Mouse (Mus musculus) right cerebral cortex, adult 18-20 months (tissue): ENCODE results near the gene Matn1.
A peak's percentile ranks its signal among the peaks of the same experiment; 100 is the strongest.

Experiments
- DNase-seq: peaks from one replicate; pipeline ENCODE4 v3.0.0; 2022; ENCODE audit warnings: mixed read lengths

Gene Matn1

DNA sequence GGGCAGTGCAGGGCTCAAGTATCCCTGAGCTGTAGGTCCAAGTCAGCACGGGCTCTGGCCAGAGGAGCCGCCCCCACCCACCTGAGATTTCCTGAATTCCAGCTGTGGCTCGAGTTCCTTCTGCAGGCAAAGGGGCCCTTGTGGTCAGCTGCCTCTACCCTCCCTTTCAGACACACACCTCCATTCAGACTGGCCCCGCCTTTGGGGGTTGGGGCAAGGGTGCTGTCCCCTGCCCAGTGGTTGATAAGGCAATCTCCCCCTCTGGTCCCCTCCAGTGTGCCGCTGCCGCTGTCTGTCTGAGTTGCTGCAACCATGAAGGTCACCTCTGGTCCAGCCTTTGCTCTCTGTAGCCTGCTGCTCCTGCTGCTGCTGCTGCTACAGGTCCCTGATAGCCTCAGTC lies at the start of gene Matn1:
Gene Matn1, plus strand, starts transcription at position 274 of the 400 bp plus-strand sequence.
- no peak for DNase-seq

DNA sequence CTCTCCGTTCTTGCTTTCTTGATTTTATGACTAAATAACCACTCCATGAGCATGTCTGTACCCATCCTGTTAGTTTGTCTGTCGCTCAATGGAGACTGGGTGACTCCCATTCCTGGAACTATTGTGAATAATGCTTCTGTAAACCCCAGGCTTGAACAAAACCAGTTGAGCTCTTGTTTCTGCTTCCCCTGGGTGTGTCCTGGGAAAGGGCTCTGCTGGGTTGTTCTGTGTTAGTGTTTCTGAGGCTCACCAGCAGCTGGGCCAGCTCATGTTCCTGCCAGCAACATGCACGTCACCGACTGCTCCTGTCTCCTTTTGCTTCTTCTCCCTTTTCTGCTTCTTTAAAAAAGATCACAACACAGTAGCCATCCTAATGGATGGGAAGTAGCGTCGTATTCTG lies 48.5 kb upstream of the Matn1 start:
- no peak for DNase-seq

DNA sequence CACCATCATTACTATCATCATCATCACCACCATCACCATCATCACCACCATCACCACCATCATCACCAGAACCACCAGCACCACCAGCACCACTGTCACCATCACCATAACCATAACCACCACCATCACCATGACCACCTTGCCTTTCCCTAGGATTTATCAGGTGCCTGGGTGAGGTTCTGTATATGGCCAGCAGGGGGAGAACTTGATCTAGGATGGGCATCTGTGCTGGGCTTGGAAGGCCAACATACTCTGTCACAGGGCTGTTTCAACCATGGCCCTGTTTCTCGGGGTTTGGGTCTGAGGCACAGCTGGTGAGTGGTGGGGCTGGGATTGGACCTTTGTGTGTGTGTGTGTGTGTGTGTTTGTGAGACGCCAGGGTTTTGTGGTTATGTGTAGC lies 47.8 kb upstream of the Matn1 start:
- DNase-seq, result peak; percentile 26

DNA sequence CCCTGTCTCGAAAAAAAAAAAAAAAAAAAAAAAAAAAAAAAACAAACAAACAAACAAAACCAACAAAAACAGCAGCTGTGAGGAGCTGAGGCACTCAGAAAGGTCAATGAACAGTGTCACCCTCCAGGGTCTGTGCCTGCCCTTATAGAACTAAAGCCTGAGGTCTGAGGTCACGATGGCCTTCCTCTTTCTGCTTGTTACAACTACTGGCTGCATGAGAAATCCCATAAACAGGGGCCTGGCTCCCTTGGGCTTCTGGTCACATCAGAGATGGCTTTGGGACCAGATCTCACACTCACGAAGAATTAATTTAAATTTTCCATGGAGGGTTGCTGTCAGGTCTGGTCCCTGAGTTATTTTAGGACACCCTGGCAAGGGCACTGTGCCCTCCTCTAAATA lies 44.8 kb upstream of the Matn1 start:
- DNase-seq, result no peak

DNA sequence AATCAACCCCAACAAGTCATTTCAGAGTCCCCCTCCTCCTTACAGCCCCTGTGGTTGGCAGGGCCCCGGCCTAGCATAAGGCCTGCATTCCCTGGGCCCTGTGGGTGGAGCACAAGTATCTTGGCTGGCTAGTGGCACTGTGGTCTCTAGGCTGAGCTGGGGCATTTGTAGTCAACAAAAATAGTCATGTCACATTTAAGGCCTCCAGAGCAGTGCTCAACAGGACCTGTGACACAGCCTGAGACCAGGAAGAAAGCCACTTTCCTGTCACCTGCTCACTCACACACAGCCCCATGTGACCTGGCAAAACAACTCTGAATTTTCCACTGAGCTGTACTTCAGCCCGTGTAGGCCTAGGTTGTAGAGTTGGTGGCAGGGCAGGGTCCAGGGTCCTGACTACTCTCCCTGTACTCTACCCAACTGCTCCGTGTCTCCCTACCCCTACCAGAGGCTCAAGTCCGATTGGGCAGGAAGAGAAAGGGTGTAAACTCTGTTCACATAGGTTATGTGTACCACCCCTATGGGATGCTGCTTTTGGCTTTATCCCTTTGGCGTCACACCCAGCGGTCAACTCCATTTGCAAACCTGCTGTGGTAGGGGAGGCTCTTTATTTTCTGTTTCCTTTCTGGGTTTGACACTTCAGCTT lies 44.3 kb upstream of the Matn1 start:
- DNase-seq, result no peak

DNA sequence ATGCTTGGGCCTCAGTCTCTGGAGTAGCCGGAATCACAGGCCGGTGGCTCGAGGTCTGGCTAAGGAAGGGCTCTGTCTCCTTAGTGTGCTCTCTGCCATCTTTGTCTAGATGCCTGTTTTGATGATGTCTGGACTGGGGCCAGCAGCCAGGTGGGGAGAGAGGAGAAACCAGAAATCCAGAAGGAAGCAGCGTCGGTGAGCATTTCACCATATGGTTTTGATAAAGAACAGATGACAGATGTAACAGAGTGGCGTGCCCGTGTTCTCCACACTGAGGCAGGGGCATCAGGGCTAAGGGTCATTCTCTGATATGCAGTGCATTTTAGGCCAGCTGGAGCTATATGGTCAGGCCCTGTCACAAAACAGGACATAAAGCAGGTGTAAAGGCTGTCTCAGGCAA lies 43.4 kb upstream of the Matn1 start:
- no peak for DNase-seq

DNA sequence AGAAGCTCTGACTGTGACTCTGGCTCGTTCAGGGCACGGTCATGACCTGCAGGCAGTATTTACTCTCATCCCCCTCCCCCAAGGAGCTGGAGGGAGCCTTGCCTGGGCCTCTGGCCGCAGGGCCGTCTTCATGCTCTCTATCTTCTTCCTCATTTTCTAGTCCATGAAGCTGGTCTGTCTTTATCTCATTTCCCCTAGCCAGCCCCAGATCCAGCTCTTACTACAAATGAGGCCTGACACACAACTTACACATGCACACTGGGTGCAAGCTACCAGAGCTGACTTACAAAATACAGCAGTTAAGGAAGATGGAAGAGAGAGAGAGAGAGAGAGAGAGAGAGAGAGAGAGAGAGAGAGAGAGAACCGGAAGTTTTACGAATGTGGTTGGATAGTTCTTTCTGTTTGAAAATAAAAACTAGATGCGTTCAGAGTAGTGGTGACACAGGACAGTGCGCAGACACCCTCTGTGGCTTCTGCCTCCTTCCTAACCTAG lies 41.9 kb upstream of the Matn1 start:
- no peak for DNase-seq

DNA sequence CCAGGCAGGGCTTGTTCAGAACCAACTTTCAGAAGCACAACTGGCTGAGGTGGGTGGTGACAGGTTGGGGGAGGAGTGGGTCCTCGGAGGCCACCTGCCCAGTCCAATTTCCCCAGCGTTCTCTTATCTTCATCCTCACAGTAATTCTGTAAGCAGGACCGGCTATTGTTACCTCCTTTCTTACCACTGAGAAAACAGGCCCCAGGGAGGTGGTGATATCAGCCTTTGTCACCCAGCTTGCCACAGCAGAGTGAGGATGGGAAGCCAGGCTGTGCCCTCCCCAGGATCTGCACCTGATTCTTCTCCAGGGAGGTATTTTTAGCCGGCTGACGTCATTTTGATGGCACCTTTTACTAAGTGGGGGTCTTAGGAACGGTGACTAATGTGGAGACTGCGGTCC lies 39.2 kb upstream of the Matn1 start:
- no peak for DNase-seq

DNA sequence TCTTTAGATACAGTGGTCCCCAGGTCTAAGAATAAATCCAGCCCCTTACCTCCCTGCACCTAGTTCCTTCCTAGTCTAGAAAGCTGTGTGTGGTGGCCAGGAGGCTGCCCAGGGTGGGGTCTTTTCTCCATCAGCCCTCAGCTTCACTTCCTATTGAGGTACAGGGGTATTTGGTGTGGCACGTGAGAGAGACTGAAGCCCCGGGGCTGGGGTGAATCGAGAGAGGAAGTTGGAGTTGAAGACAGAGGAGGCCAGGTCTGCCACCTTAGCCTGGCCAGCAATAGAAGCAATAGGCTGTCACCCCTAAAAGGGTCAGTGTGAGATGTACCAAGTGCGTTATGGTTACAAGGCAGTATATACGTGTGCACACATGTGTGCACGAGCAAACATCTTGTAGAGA lies 38.3 kb upstream of the Matn1 start:
- no peak for DNase-seq

DNA sequence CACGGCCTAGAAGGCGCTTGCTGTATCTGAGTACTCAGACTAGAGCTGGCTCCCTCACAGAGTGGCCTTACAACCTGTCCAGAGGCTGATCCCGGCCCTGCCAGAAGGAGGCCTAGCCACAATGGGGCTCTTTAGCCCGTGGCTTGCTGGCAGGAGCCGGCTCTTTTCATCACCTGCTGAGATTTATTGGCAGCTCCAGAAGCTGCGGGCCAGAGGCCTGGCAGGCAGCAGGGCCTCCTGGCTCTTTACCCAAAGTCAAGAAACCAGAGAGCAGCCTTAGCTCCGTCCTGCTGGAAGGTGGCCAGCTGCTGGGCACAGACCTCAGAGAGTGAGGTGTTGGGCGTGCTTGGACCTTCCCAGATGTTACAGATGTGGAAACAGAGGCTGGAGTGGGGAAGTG lies 37.9 kb upstream of the Matn1 start:
- DNase-seq, result no peak

DNA sequence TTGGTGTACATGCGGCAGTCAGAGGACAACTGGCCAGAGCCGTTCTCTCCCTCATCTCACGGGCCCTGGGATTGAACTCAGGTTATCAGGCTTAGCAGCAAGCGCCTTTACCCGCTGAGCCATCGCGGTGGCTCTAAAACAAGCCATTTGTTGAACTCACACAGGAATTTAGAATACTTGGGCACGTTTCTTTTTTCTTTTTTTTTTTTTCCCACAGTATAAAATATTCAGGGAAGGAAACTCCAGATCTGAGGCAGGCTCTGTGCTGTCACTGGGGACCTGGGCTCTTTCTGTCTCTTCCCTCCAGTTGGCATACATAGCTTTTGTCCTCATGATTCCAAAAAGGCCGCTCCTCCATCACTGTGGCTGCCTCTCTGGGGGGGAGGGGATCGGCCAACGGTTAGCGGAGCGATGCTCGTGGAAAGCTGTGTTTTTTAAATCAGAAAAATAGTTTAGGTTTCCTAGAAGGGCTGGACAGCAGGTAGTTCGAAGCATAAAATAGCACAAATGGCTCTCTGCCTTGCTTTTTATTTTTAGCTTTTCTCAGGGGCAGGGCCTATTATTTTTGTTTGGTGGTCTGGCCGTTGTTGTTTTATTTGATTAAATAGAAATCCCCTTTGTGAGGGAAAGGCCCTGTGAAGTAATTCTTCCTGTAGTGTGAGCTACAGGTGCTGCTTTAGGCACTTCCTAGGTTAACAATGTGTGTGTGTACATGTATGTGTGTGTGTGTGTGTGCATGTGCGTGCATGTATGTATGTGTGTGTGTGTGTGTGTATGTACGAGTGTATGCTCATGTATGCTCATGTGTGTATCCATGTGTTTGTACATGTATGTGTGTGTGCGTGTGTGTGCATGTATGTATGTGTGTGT lies 36.8 kb upstream of the Matn1 start:
- DNase-seq, result no peak

DNA sequence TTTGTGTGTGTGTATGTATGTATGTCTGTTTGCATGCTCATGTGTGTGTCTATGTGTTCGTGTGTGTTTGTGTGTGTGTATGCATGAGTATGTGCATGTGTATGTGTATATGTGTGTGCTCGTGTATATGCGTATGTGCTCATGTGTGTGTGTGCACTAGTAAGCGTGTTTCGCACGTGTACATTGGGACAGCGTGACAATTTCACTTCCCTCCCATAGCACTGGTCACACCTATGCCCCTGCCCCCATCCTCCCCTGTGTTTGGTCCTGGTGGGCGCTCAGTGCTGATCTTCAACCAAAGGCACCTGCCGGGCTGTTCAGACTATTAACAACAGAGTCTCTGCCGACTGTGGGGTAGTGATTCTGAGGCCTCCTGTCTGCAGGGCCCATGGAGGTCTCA lies 36.1 kb upstream of the Matn1 start:
- no peak for DNase-seq

DNA sequence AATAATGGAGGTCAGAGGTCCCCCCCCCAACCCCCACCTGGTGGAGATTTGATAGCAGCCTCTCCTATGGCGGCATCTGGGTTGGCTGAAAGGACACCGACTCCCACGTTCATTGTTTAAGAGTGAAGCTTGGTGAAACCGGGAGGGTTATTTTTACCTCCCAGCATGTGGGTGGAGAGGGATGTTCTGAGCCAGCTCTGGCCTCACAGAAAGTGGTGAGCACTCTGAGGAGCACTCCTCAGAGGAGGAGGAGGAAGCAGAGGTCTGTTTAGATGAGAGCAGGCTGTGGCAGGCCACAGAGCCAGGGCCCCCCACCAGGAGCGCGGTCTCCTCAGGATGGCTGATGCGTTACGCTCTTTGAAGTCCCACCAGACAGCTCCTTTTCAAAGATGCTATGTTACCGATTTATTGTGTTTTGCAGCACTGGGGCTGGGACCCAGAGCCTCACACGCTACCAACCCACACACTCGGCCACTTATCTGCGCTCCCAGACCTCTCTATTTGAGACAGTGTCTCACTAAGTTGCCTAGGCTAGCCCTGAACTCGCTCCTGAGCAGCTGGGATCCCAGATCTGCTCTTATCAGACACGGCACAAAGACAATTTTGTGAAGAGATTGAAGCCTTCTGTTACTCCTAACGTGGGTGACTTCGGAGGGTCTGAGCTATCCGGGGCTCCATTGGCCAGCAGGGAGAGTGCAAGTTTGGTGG lies 34.9 kb upstream of the Matn1 start:
- peak; percentile 81 for DNase-seq

DNA sequence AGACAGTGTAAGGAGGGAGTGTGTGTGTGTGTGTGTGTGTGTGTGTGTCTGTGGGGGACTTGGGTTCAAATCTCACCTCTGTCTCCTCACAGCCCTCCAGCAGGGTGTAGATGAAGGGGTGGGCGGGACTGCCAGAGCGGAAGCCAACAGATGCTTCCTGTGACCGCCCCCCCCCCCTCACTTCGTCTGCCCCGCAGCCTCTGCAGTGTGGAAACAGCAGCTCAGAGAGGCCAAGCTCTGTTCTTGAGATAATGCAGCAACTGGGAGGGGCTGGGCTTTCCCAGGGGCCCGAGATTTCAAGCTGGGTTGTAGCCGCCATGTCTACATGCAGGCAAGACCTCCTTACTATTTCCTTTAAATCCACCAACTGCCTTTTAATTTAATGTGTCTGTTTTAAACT lies 33.5 kb upstream of the Matn1 start:
- no peak for DNase-seq

DNA sequence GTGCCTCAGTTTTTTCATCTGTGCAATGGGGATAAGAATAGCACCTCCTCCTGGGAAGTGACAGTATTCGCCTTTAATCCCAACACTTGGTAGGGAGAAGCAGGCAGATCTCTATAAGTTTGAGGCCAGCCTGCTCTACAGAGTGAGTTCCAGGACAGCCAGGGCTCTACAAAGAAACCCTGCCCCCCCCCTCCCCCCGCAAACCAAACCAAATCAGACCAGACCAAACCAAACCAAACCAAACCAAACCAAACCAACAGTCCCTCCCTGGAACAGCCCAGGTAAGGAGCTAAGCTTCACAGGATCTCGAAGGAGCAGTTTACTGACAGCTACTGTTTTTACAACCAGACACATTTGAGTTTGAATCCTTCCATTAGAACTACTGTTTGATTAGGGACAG lies 31.6 kb upstream of the Matn1 start:
- no peak for DNase-seq

DNA sequence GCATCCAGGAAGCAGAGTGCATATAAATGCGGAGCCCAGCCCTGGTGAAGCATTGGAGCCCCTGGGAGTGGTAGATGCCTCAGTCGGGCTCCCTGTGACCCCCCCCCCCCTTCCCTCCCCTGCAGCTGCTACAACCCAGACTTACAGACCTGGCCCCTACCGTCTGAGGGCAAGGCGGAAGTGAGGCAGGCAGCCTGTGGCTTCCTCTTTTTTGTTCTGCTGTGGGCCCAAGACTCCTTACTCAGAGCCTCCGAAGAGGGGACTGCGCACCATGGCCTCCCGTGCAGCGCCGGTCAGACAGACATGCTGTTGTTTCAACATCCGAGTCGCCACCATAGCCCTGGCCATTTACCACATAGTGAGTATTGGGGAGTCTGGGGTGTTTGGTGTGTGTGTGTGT lies 31.1 kb upstream of the Matn1 start, which contains the start of gene Laptm5:
Gene Laptm5, plus strand, starts transcription at position 49 of the 400 bp plus-strand sequence.
- no peak for DNase-seq

DNA sequence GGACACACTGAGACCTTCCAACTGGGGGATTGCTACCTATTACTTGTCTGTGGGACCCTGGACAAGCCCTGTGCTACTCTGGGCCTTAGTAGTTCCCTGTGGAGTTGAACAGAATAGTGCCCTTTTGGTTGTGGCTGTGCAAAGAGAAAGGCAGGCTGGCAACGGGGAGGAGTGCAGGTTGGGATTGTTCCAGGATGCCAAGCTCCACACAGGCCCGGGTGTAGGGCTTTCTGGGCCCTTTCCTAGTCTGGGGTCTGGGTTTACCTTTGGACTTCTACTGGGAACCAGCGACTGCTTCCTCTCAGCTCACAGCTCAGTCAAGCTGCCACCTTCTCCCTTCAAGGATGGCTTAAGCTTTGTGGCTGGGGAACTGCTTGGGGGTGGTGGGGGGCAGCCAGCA lies 30.7 kb upstream of the Matn1 start:
- DNase-seq, result no peak

DNA sequence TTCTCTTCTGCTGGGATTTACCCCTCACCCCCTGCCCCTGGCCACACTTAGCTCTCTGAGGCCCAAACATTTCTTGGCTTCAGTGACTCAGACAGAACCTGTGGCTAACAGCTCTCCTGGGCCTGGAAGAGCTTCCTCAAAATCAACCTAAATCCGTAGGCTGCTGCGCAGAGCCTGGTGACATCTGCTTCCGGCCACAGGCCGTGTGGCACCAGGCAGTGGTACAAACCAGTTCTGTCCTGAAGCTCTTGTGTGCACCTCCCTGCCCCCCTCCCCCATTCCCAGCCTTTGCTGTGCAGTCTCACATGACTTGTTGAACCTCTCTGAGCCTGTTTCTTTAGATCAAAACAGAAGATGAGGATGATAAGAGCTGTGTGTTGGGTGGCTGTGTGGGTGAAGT lies 30.2 kb upstream of the Matn1 start:
- no peak for DNase-seq

DNA sequence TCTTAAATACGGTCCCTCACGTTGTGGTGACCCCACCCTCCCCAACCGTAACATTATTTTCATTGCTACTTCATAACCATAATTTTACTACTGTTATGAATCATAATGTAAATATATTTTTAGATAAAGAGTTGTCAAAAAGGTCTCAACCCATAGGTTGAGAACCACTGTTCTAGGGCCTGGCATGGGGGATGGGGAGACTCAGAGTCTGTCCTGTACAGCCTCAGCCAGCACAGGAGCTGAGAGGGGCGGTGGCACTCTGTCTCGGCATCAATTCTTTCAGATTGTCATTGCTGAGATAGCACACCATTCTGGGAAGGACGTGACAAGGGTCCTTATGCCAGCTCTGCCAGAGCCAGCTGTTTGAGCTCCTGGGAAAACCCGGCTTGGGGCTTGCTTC lies 29.7 kb upstream of the Matn1 start:
- no peak for DNase-seq

DNA sequence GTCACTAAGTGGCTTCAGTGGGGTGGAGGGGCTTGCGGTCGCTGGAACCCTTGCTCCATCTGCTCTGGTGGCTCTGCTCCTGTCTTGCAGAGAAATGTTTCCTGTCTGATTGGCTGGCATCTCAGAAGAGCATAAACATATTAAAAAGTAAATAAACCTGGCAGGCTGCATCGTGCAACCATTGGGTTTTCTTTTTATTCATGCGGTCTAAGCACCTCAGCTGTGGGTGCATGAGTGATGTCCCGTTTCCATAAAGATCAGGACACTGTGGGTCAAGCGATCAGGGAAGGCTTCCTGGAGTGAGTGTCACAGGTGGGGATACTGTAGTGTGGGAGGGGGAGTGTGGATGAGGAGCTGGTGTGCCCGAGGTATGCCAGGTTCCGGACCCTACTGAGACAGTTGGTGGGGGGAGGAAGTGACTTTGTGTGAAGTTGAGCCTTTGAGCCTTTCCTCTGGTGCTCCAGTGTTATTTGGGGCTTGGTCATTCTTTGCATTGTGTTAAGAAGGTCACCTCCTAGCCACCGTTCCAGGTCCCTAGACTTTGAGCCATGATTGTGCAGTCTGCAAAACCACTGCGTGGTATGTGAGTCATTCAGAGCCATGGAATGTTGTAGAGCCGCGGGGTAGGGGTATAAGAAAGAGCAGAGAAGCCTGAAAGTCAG lies 29.0 kb upstream of the Matn1 start:
- DNase-seq, result no peak

DNA sequence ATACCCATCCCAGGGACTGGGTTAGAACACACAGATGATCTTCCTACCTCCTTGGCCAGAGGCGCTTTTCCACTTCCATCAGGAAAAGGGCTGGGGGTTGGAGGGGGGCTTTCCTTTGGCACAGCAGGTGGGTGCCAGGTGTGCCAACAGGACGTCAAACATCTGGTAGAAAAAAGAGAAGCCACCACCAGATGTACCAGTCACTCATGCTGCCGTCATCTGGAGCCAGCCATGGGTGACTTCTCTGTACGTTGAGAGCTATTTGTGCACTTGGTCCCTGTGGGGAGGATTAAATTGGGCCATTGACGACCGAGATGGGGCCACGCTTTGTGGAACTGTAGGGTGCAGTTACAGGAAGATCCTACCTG lies 28.5 kb upstream of the Matn1 start:
- DNase-seq, result no peak

DNA sequence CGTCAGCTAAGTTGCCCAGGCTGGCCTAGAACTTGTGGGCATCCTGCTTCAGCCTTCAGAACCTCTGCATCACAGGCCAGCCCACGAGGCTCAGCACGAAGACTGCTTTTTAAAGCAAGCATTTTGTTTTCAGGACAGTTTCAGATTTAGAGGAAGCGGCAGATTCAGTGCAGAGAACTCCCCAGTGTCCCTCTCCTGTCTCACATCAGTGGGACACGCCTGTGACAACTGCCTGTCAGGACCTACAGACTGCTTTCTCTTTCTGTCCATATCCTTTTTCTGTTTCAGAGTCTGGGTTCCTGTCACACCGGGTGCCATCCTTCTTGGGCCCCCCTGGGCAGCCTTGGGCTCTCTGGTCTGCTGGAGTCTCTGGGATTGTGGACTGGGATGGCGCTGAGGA lies 27.5 kb upstream of the Matn1 start:
- no peak for DNase-seq

DNA sequence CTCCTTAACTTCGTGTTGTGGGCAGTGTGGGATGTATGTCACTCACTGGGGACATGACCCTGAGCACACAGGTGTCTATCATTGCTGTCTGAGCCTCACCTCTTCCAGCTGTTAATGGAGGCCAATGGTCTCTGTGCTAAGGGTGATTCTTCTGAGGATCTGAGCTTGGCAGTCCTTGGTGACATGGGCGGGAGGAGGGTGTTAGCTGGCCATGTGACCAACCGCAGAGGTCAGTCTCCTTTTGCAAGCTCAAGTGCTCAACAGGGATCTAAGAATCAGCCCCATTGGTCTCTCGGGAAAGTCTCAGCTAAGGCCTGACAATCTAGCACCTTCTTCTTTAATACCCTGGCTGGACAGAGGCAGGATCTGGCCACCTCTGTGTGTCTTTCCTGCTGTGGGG lies 26.6 kb upstream of the Matn1 start:
- no peak for DNase-seq
